Mouse (Mus musculus): ENCODE data around the gene S100a5. TPM values are rescaled to one million over a fixed set of nuclear protein-coding genes. Genes with fewer than 3 reads are reported as not detected.

Gene S100a5
- total and polyA plus RNA-seq, 3 experiments = not detected

DNA sequence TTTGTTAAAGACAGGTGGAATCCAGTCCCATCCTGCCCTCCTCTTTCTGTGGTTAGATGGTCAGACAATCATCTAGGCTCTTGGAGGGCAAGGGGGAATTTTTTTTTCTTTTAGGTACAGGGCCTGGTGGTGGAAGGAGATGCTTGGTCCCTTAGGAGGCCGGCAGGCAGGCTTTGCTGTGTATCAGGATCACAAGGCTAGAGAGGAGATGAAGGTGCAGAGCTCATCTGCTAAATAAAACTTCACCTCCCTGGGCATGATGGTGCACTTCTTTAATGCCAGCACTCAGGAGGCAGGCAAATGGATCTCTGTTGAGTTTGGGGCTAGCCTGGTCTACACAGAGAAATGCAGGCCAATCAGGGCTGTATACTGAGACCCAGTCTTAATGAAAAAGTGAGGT is 7.6 kb downstream of the S100a5 start:
- H3K9ac ChIP-seq (ENCODE audit: insufficient read depth, low read depth) = no peak overlapping the region
- no peaks in the 10 kb centered on the region for H3K36me3 ChIP-seq (replicated peaks in 1 of 2; ENCODE audit: control insufficient read depth in 1 of 2, insufficient read depth in 1 of 2, low read length in 1 of 2)
- peaks cover 3% of the 10 kb centered on the region for H3K27me3 ChIP-seq (replicated peaks)
- no peak overlapping the region for H3K27ac ChIP-seq (ENCODE audit: insufficient read depth, low read depth)
- DNase-seq (ENCODE audit: extremely low read depth) = no peak
- no peaks in the 10 kb centered on the region for H3K79me2 ChIP-seq (replicated peaks; ENCODE audit: control insufficient read depth, extremely low read depth, insufficient read depth, poor library complexity, severe bottlenecking)
- H3K4me3 ChIP-seq (replicated peaks in 1 of 3; ENCODE audit: low read depth in 2 of 3, low read length in 2 of 3, poor library complexity in 1 of 3) = no peak overlapping the region
- 0 out of 2 replicates have a peak overlapping the region, but pooled peaks have one; percentile 16 for H3K4me2 ChIP-seq (ENCODE audit: insufficient read depth, low read depth, poor library complexity, severe bottlenecking)
- H3K9me3 ChIP-seq (replicated peaks; ENCODE audit: low read length) = no peaks in the 10 kb centered on the region
- TF ChIP-seq RCOR1 (conservative IDR thresholded peaks at IDR 0.05; ENCODE audit: low read depth, low read length) = no peak
- TF ChIP-seq E2F4 (IDR thresholded peaks at IDR 0.05; ENCODE audit: insufficient replicate concordance, low read depth, low read length) = no peak
- no peak for TF ChIP-seq IRF4 (IDR thresholded peaks at IDR 0.05; ENCODE audit: low read depth, low read length)
- no peak for TF ChIP-seq ZMIZ1 (IDR thresholded peaks at IDR 0.05; ENCODE audit: low read depth, low read length)
- no peak for TF ChIP-seq ZKSCAN1 (IDR thresholded peaks at IDR 0.05; ENCODE audit: borderline replicate concordance, low read depth, low read length)
- TF ChIP-seq NRF1 (IDR thresholded peaks at IDR 0.05; ENCODE audit: low read depth, low read length) = no peak
- TF ChIP-seq SMC3 (IDR thresholded peaks at IDR 0.05; ENCODE audit: low read depth, low read length) = no peak
- no peak for TF ChIP-seq KAT2A (IDR thresholded peaks at IDR 0.05; ENCODE audit: insufficient replicate concordance, low read length)
- no peak for TF ChIP-seq USF1 (IDR thresholded peaks at IDR 0.05; ENCODE audit: low read depth, low read length)
- dilution Hi-C loops (cut with MboI; ENCODE audit: extremely low pct_ligation_motif_present, extremely low pct_unique_long_range_greater_than_20kb, low sequenced_read_pairs) (no loop called here), in situ Hi-C loops (cut with MboI; ENCODE audit: low pct_ligation_motif_present, low pct_unique_long_range_greater_than_20kb, low sequenced_read_pairs) (no loop called here)
- peaks cover 0 to 25% of the 10 kb centered on the region in 2 experiments; a peak in 2 of 4 replicates for H3K4me1 ChIP-seq (ENCODE audit: control insufficient read depth in 1 of 2, insufficient read depth in 2 of 2)

DNA sequence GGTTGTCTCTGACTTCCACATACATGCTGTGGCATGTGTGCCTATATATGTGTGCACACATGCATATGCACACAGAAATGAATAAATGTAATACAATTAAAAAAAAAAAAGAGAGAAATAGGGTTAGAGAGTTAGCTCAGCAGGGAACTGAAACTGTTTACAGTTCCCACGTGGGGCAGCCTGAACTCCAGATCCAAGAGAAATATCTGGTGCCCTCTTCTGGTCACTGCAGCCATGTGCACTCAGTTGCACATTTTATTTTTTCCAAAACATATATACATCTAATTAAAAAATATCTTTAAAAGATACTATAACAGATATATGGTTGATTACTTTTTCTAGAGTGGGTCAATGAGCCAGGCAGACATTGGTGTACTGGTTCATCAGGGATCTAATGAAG is 9.3 kb downstream of the S100a5 start:
- Histone ChIP-seq H3K36me3 (replicated peaks in 1 of 2; ENCODE audit: control insufficient read depth in 1 of 2, insufficient read depth in 1 of 2, low read length in 1 of 2) (no peaks in the 10 kb centered on the region), H3K27me3 (replicated peaks) (peaks cover 3% of the 10 kb centered on the region), H3K27ac (ENCODE audit: insufficient read depth, low read depth) (no peak overlapping the region), H3K4me3 (replicated peaks in 1 of 3; ENCODE audit: low read depth in 2 of 3, low read length in 2 of 3, poor library complexity in 1 of 3) (no peak overlapping the region), H3K4me2 (ENCODE audit: insufficient read depth, low read depth, poor library complexity, severe bottlenecking) (no peak overlapping the region), H3K4me1 (ENCODE audit: control insufficient read depth in 1 of 2, insufficient read depth in 2 of 2) (peaks cover 0 to 24% of the 10 kb centered on the region in 2 experiments; a peak in 2 of 4 replicates), H3K9ac (ENCODE audit: insufficient read depth, low read depth) (no peak overlapping the region), H3K9me3 (replicated peaks; ENCODE audit: low read length) (no peaks in the 10 kb centered on the region), H3K79me2 (replicated peaks; ENCODE audit: control insufficient read depth, extremely low read depth, insufficient read depth, poor library complexity, severe bottlenecking) (no peaks in the 10 kb centered on the region)
- in situ Hi-C loops (cut with MboI; ENCODE audit: low pct_ligation_motif_present, low pct_unique_long_range_greater_than_20kb, low sequenced_read_pairs) (no loop called here), dilution Hi-C loops (cut with MboI; ENCODE audit: extremely low pct_ligation_motif_present, extremely low pct_unique_long_range_greater_than_20kb, low sequenced_read_pairs) (no loop called here)
- no peak for DNase-seq (ENCODE audit: extremely low read depth)
- TF ChIP-seq UBTF (IDR thresholded peaks at IDR 0.05; ENCODE audit: low read depth, low read length) (no peak), BHLHE40 (IDR thresholded peaks at IDR 0.05; ENCODE audit: low read depth, low read length) (0 out of 2 replicates have a peak, but pooled peaks have one; percentile 6), ZKSCAN1 (IDR thresholded peaks at IDR 0.05; ENCODE audit: borderline replicate concordance, low read depth, low read length) (no peak), MXI1 (IDR thresholded peaks at IDR 0.05; ENCODE audit: low read depth, low read length) (no peak), PAX5 (IDR thresholded peaks at IDR 0.05; ENCODE audit: low read length) (no peak), HCFC1 (IDR thresholded peaks at IDR 0.05; ENCODE audit: low read depth, low read length) (no peak), ZC3H11A (IDR thresholded peaks at IDR 0.05; ENCODE audit: low read depth, low read length) (no peak), GABPA (IDR thresholded peaks at IDR 0.05; ENCODE audit: insufficient replicate concordance, low read depth, low read length) (no peak), E2F4 (IDR thresholded peaks at IDR 0.05; ENCODE audit: insufficient replicate concordance, low read depth, low read length) (no peak), NELFE (IDR thresholded peaks at IDR 0.05; ENCODE audit: low read depth, low read length) (no peak), POLR2AphosphoS2 (IDR thresholded peaks at IDR 0.05; ENCODE audit: low read depth, low read length) (no peak), MYC (IDR thresholded peaks at IDR 0.05; ENCODE audit: low read depth, low read length) (peak; percentile 81), RCOR1 (conservative IDR thresholded peaks at IDR 0.05; ENCODE audit: low read depth, low read length) (no peak), ZNF384 (IDR thresholded peaks at IDR 0.05; ENCODE audit: low read depth, low read length) (peak; percentile 42), ELF1 (IDR thresholded peaks at IDR 0.05; ENCODE audit: low read depth, low read length) (no peak), ETS1 (conservative IDR thresholded peaks at IDR 0.05; ENCODE audit: low read depth, low read length) (no peak), KAT2A (IDR thresholded peaks at IDR 0.05; ENCODE audit: insufficient replicate concordance, low read length) (no peak), CTCF (conservative IDR thresholded peaks at IDR 0.05 in 1 of 2, IDR thresholded peaks at IDR 0.05 in 1 of 2; ENCODE audit: low read depth in 2 of 2, low read length in 2 of 2) (peak; percentile 9 to 52; a peak in 2 of 4 replicates), MAX (IDR thresholded peaks at IDR 0.05; ENCODE audit: low read length) (peak; percentile 53; the same call in 1 of the 2 replicates), MEF2A (IDR thresholded peaks at IDR 0.05; ENCODE audit: borderline replicate concordance, low read depth, low read length) (no peak), MAFK (IDR thresholded peaks at IDR 0.05; ENCODE audit: insufficient replicate concordance, low read length) (no peak), RAD21 (IDR thresholded peaks at IDR 0.05; ENCODE audit: low read depth, low read length) (peak; percentile 18), JUND (conservative IDR thresholded peaks at IDR 0.05; ENCODE audit: low read depth, low read length) (no peak), SIN3A (IDR thresholded peaks at IDR 0.05; ENCODE audit: low read length) (no peak), JUN (IDR thresholded peaks at IDR 0.05; ENCODE audit: insufficient read depth, low read depth, low read length) (no peak), CHD1 (IDR thresholded peaks at IDR 0.05; ENCODE audit: low read depth, low read length) (no peak), TCF12 (IDR thresholded peaks at IDR 0.05; ENCODE audit: low read depth, low read length) (no peak), SMC3 (IDR thresholded peaks at IDR 0.05; ENCODE audit: low read depth, low read length) (peak; percentile 7; the same call in 1 of the 2 replicates)

Measured in CH12.LX (cell line).